In genomic region chr11:41341107-41341506, GRCm38 (mm10) we compare ENCODE assay signal across 24 mouse cellular contexts.
"Had no signal": no experiment of that assay in that cellular context is flagged by ENCODE, and none has a peak within 500 bp of the region (broad histone marks: within the 10 kb centered on the region; RNA-seq: fewer than 3 reads in every experiment).

No protein-coding gene starts in this region.

- H3K27me3 ChIP-seq: embryonic facial prominence, embryonic 12.5 days; embryonic facial prominence, embryonic 13.5 days; embryonic facial prominence, embryonic 15.5 days; forebrain, embryonic 12.5 days; forebrain, embryonic 13.5 days; forebrain, embryonic 15.5 days had no signal

- H3K36me3 ChIP-seq: embryonic facial prominence, embryonic 10.5 days; embryonic facial prominence, embryonic 12.5 days; embryonic facial prominence, embryonic 13.5 days; embryonic facial prominence, embryonic 15.5 days; forebrain, embryonic 10.5 days; forebrain, embryonic 12.5 days; forebrain, embryonic 15.5 days; heart, embryonic 10.5 days had no signal

- H3K4me3 ChIP-seq: embryonic facial prominence, embryonic 10.5 days; embryonic facial prominence, embryonic 12.5 days; embryonic facial prominence, embryonic 13.5 days; embryonic facial prominence, embryonic 15.5 days; erythroblast, embryonic 14.5 days; forebrain, embryonic 10.5 days; forebrain, embryonic 12.5 days; forebrain, embryonic 13.5 days; forebrain, embryonic 15.5 days; gastrocnemius, adult 2 months; heart, adult 2 months; heart, embryonic 10.5 days had no signal

- DNase-seq: cerebellum, adult 9-11 months; cerebellum, postnatal 10 days; cerebellum, postnatal 14 days; cerebellum, postnatal 25 days; cerebellum, postnatal 36 days; embryo, embryonic 11 days; forebrain, postnatal 0 days; gastrocnemius, adult 2 months; gastrocnemius, postnatal 10 days; gastrocnemius, postnatal 14 days; gastrocnemius, postnatal 36 days; heart, adult 11 months; heart, adult 18-20 months; heart, adult 2 months had no signal

- H3K4me2 ChIP-seq: embryonic facial prominence, embryonic 12.5 days; embryonic facial prominence, embryonic 13.5 days; embryonic facial prominence, embryonic 15.5 days; forebrain, embryonic 12.5 days; forebrain, embryonic 13.5 days; forebrain, embryonic 15.5 days had no signal
